Mouse (Mus musculus) liver, postnatal 0 days (tissue): ENCODE measurements around the gene Prss3.

Source experiments
- CTCF ChIP-seq: sonication (generic); IDR thresholded peaks from 2 replicates; pipeline ENCODE4 v1.5.1; 2016; ENCODE audit warnings: antibody characterized with exemption, low read depth
- EP300 ChIP-seq: IDR thresholded peaks from 2 replicates; pipeline ENCODE4 v1.6.1; 2016; ENCODE audit warnings: antibody characterized with exemption, low read depth, mild to moderate bottlenecking

GRCm38 (mm10) chr6:41353932-41354331 is 23.5 kb downstream of the Prss3 start, which contains the start of gene Try10:
- TF ChIP-seq EP300 (no peak), CTCF (no peak)
